Mouse (Mus musculus): ENCODE results near the gene Litaf.

Litaf gene

DNA sequence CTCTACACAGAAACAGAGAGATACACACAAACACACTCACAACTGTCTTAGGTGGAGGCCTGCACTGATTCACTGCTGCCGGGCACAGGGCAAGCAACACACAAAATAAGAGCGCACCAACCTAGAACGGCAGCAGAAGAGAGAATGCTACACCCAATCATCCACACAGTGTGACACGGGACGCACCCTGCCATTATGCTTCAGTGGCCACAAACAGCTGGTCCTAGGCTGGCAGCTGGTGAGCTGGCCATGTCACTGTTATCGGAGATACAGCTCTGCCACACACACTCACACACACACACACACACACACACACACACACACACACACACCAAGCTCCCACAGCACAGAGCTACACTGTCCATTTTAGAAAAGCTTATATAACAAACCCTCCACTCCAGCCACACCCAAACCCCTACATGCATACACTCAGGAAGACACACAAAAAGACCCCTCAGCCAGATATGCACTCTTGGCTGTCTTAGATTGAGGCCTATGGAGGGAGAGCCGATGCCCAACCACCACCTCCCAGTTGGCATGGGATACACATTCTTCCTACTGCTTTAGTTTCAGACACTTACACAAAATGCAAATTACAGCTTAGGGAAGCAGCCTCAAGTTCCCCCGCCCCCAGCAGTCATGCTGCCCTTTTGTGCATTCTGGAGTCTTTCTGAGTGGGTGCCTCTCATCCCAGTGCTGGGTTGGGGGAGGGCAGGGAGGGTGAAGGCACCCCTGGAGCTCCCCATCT, 108.8 kb downstream of the Litaf start:
- no peak for DNase-seq (ENCODE audit: low spot score)

GRCm38 (mm10) chr16:10955078-10955477, 110.9 kb downstream of the Litaf start:
- no peak for DNase-seq (ENCODE audit: low spot score)

DNA sequence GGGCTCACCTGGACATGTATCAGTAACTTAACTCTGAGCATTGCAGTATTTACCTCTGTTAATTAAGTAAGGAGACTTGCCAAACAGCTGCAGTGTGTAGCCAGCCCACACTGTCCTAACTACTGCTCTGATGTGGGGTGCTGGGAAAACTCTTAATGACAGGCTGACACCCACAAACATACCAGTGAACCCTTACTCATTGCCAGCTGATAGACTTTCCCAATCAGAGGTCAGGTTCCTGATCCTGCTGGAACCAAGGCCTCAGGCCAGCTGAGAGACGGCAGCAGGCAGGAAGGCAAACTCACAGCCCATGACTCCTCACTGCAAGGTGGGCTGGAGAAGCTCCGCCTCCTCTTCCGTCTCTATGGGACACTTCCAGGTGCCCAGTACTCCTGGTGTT, 113.1 kb downstream of the Litaf start:
- no peak for DNase-seq (ENCODE audit: low spot score)

DNA sequence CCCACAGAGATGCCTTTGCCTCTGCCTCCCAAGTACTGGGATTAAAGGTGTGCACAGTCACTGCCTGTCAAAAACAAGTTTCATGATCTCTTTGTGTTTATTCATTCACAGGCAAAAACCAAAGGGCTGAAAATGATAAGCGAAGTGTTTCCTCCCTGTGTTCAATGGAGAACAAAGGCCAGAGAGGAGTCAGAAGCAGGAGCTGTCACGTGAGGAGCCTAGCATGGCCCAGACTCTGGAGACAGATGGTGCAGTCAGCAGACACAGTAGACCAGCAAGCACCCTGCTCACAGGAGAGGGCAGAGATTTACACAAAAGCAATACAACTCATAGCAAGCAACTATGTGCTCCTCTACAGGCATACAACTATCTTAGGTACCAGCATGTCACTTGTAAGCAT, 113.9 kb downstream of the Litaf start:
- DNase-seq (ENCODE audit: low spot score): no peak

GRCm38 (mm10) chr16:10951581-10951980, 114.4 kb downstream of the Litaf start:
- no peak for DNase-seq (ENCODE audit: low spot score)

DNA sequence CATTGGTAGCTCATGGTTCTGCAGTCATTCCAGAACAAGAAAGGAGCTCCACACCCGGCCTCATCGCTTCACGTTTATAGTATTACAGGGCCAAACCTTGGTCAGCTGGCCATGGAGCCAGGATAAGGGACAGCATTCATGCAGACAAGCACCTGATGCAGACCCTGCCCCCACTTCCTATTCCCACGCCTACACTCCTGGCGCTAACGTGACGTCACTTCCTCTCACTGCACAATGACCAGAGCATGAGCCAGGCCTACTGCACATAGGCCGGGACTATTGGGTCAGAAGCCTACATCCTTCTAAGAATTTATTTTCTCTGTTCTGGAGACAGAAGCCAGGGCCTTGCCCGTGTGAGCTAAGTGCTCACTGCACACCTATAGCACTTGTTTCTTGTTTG, 115.4 kb downstream of the Litaf start:
- no peak for DNase-seq (ENCODE audit: low spot score)

GRCm38 (mm10) chr16:10947724-10948123, 118.2 kb downstream of the Litaf start:
- no peak for DNase-seq (ENCODE audit: low spot score)

DNA sequence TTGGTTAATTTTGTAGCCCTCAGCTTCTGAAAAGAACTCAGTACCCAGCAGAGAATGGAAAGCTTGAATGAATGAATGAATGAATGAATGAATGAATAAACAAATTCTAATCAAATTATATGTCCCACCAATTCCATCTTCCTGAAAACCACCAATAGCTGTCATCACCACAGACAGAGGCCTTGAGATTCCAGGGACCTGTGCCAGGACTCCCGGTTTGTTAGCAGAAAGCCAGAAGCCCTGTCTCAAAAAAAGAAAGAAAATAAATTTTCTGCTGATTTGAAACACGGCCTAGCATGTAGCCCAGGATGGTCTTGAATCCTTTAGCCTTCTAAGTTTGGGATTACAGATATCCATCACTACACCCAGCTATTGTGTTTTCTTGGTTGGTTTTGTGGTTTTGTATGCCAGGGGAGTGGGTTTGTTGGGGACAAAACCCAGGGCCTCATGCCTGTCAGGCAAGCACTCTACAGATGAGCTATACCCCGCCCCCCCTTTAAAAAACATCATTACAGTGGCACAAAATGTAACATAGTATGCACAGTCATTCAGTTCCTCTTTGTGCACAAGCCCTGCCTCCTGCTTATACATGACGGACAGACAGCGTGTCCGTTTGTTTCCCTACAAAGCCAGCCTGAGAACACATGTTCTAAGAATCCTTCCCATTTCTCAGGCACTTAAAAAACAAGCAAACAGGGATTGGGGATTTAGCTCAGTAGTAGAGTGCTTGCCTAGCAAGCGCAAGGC, 120.4 kb downstream of the Litaf start:
- DNase-seq (ENCODE audit: low spot score): no peak

- DNase-seq (ENCODE audit: low spot score): no peak
Observed at GRCm38 (mm10) chr16:10944545-10944944, 121.4 kb downstream of the Litaf start.

- DNase-seq (ENCODE audit: low spot score): no peak
Observed at GRCm38 (mm10) chr16:10943257-10943656, 122.7 kb downstream of the Litaf start.

GRCm38 (mm10) chr16:10940661-10941060, 125.3 kb downstream of the Litaf start:
- DNase-seq (ENCODE audit: low spot score): peak; percentile 14

DNA sequence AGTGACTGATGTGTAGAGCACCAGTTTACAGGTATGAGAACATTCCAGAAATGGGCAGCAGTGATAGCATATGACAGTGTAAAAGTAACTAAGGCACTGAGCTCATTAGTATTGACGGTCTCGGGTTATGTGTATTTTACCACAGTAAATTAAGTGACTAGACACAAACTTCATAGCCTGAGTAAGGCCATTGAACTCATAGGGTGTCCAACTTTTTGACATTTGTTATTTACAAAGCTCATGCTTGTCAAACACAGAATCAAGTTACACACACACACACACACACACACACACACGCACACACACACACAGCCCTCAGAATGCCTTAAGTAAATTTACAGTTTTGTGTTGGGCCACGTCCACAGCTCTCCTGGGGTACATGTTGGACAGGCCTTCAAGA, 126.0 kb downstream of the Litaf start:
- no peak for DNase-seq (ENCODE audit: low spot score)

- DNase-seq (ENCODE audit: low spot score): no peak
Observed at GRCm38 (mm10) chr16:10937497-10937896, 128.5 kb downstream of the Litaf start.

DNA sequence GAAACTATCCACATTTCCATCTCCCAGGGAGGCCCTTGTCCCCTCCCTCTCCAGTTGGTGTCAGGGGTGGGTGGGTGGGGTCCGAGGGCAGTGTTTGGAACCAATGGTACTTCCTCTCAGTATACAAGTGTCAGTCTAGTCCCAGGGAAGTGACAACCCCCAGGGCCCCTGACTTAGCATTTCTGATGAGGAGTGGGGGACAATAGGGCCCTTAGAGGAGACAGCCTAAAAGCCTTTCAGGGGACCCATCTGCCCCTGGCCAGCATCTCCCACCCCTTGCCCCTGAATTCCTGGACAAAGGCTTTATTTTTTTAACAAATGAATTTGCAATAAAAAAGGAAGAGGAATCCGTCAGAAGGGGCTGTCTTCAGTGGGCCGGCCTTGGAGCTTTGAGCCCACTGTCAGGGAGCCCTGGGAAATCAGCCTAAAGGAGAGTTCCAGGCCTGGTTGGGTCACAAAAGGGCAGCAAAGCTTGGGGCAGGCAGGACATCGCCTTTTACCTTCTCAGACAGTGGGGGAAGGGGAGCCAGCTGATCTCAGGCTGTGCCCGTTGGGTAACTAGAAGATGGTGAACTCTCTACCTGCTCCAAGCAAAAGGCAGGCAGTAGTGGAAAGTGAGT, 129.1 kb downstream of the Litaf start:
- no peak for DNase-seq (ENCODE audit: low spot score)

DNA sequence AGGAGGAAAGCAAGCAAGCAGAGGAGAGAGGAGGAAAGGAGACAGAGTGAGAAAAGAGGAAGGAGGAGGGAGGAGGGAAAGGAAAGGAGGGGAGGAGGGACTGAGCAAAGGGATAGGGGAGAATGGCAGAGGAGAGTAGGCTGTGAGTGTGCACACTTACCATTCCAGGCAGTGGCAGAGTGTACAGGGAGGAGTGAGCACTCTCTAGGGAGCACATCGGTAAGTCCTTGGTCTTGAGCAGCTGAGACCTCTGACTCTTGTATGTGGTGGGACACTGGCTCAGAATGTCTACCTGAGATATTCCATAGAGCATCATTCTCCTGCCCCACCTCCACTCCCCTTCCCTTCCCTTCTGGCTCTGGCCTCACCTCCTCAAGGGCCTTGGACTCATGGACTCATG, 131.9 kb downstream of the Litaf start:
- no peak for DNase-seq (ENCODE audit: low spot score)

DNA sequence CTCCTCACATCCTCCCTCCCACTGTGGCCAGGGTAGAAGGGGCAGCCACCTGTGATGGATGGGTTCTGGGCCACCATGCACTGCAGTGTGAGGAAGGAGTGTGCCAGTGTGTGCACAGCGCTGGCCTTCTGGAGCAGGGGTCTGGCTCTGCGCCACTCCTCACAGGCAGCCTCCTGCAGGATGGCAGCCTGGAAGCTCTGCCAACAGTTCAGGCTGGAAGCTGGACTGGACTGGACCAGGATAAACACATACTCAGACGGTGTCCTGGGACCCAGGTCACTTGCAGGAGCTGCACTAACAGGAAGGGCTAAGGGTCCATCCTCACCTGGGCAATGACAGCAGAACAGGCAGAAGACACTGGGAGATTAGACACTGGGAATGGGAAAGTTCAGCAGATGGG, 132.6 kb downstream of the Litaf start:
- DNase-seq (ENCODE audit: low spot score): no peak

DNA sequence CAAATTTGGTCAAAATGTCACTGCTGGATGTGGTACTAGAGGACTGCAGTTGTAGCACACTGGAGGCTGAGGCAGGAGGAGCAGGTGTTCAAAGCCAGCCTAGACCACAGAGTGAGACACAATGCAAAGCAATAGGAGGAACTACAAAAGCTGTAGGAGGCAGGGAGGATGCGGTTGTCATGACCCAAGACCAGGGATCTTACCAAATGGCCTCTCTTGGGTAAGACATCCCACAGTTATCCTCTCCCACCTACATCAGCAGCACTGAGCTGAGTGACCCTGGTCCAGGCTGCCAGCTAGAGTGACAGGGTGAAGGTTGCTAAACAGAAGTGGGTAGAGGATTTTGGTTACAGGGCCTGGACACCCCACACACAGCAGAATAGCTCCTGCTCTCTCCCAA, 138.9 kb downstream of the Litaf start:
- DNase-seq (ENCODE audit: low spot score): no peak

- no peak for DNase-seq (ENCODE audit: low spot score)
Observed at GRCm38 (mm10) chr16:10925591-10926180, 140.3 kb downstream of the Litaf start.

- no peak for DNase-seq (ENCODE audit: low spot score)
Observed at GRCm38 (mm10) chr16:10923561-10923960, 142.4 kb downstream of the Litaf start.

- DNase-seq (ENCODE audit: low spot score): no peak
Observed at GRCm38 (mm10) chr16:10919856-10920255, 146.1 kb downstream of the Litaf start.

DNA sequence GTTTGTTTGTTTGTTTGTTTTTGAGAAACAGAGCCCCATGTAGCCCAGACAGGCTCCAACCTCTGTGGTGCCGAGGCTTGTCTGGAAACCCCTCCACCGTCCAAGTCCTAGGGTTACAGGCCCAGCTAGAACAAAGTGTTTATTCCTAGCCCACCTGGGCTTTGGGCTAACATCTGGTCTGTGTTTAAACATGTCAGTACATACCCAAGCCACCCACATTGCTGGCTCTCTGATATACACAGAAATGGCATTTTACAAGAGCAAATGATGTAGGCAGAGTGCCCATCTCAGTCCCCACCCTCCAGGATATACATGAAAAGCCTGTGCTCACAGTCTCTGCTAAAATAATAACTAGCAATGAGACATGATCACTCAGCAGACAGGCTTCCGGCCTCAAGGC, 149.7 kb downstream of the Litaf start:
- DNase-seq (ENCODE audit: low spot score): no peak

DNA sequence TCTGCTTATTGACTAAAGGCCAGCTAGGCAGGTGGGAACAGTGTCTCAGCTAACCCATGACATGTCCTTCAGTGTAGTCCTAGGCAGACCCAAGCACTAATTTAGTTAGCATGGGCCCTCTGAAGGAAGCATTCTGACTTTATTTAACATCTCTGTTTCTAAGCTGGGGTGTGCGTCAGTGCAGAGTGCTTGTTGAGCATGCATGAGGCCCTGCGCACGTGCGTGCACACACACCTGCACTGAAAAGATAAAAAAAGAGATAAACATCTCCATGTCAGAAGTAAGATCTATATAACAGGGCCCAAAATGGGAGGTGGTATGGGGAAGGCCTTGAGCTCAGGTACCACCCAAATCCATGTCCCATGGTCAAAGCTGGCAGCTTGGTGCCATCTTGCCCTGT, 150.9 kb downstream of the Litaf start:
- no peak for DNase-seq (ENCODE audit: low spot score)

DNA sequence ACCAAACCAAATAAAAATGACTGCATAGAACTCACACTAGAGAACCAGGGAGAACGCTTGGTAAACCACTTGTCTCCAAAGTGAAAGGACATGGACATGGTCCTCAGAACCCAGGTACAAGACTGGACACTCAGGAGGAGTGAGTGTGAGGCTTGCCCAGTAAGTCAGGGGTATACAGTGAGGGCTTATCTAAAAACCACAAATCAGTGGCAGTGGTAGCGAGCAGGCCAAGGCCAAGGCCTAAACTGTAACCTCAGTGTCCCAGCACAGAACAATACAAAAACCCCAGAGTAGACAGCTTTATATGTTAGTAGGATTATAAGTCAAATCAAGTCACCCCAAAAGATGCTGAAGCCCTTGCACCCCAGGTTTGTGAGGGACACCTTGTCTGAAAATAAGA, 154.9 kb downstream of the Litaf start:
- no peak for DNase-seq (ENCODE audit: low spot score)
